Mouse (Mus musculus) ovary, postnatal 10 days (tissue): ENCODE measurements at regions not wholly inside any gene's neighbourhood (a gene's known extent, or its start where the extent isn't known, plus 50 kb on each side); places are given as distances from the start of the nearest gene placed in this dataset.

Experiments used
- DNase-seq: peaks from one replicate; pipeline ENCODE4 v3.0.0; 2022; ENCODE audit warnings: low spot score

- DNase-seq, result no peak
These were observed 465.9 kb upstream of the Mki67 start for GRCm38 (mm10) chr7:136182101-136182500.

- no peak for DNase-seq
These were observed 480.4 kb upstream of the Mki67 start for GRCm38 (mm10) chr7:136196424-136197160.

GRCm38 (mm10) chr7:136208879-136209278, 492.7 kb upstream of the Mki67 start:
- DNase-seq, result no peak

GRCm38 (mm10) chr7:136209299-136210171, 493.4 kb upstream of the Mki67 start:
- no peak for DNase-seq

- no peak for DNase-seq
These were observed 496.3 kb upstream of the Mki67 start for GRCm38 (mm10) chr7:136212492-136212891.

- DNase-seq, result no peak
These were observed 497.1 kb upstream of the Mki67 start for GRCm38 (mm10) chr7:136213057-136213961.

GRCm38 (mm10) chr7:136213962-136214308, 497.8 kb upstream of the Mki67 start:
- no peak for DNase-seq

GRCm38 (mm10) chr7:136214415-136214814, 498.3 kb upstream of the Mki67 start:
- DNase-seq, result no peak

- DNase-seq, result no peak
These were observed 500.6 kb upstream of the Mki67 start for GRCm38 (mm10) chr7:136216734-136217133.

- DNase-seq, result no peak
These were observed 503.5 kb upstream of the Mki67 start for GRCm38 (mm10) chr7:136219564-136220244.

GRCm38 (mm10) chr7:136220245-136221167, 504.3 kb upstream of the Mki67 start:
- DNase-seq, result no peak

- no peak for DNase-seq
These were observed 505.5 kb upstream of the Mki67 start for GRCm38 (mm10) chr7:136221620-136222019.

GRCm38 (mm10) chr7:136226031-136226430, 509.9 kb upstream of the Mki67 start:
- DNase-seq, result no peak

GRCm38 (mm10) chr7:136228331-136228730, 512.2 kb upstream of the Mki67 start:
- no peak for DNase-seq

- no peak for DNase-seq
These were observed 513.4 kb upstream of the Mki67 start for GRCm38 (mm10) chr7:136229592-136229991.

- DNase-seq, result no peak
These were observed 516.0 kb upstream of the Mki67 start for GRCm38 (mm10) chr7:136232177-136232576.

- no peak for DNase-seq
These were observed 519.4 kb upstream of the Mki67 start for GRCm38 (mm10) chr7:136235563-136235962.

- no peak for DNase-seq
These were observed 520.2 kb upstream of the Mki67 start for GRCm38 (mm10) chr7:136236391-136236790.

GRCm38 (mm10) chr7:136265691-136266090, 549.5 kb upstream of the Mki67 start:
- DNase-seq, result no peak

GRCm38 (mm10) chr7:136267716-136268489, 551.7 kb upstream of the Mki67 start:
- DNase-seq, result no peak
